Mouse (Mus musculus) CH12.LX (cell line): ENCODE measurements around the gene Prrx2. TPM values are rescaled to one million over a fixed set of nuclear protein-coding genes. Genes with fewer than 3 reads are reported as not detected.

Experiments used
- DNase-seq: peaks from one replicate; pipeline ENCODE4 v3.0.0-alpha.2; 2013; ENCODE audit errors: extremely low read depth
- H3K27ac ChIP-seq: 2 replicates; pipeline ENCODE4 v1.5.1; 2012; ENCODE audit warnings: low read depth, mild to moderate bottlenecking, control low read depth, moderate library complexity; ENCODE audit not compliant: insufficient read depth
- H3K27me3 ChIP-seq: replicated peaks from 2 replicates; pipeline ENCODE3; 2012; ENCODE audit warnings: inconsistent platforms
- H3K36me3 ChIP-seq, 2 experiments: replicated peaks in 1 of 2; 2 replicates each; pipeline versions ENCODE3 to v1.6.1; 2012; ENCODE audit warnings: inconsistent platforms in 1 of 2, low read length in 1 of 2, mild to moderate bottlenecking in 1 of 2, mixed read lengths in 1 of 2, moderate library complexity in 1 of 2; ENCODE audit not compliant: control insufficient read depth in 1 of 2, insufficient read depth in 1 of 2
- H3K4me1 ChIP-seq, 2 experiments: 2 replicates each; pipeline ENCODE4 v1.6.1; 2012; ENCODE audit warnings: inconsistent platforms in 1 of 2, moderate library complexity in 1 of 2; ENCODE audit not compliant: insufficient read depth in 2 of 2, control insufficient read depth in 1 of 2
- H3K4me2 ChIP-seq: 2 replicates; pipeline ENCODE4 v1.6.1; 2012; ENCODE audit warnings: low read depth, mild to moderate bottlenecking, control low read depth; ENCODE audit not compliant: poor library complexity, insufficient read depth, severe bottlenecking
- H3K4me3 ChIP-seq, 3 experiments: fragments of 150-350 bp in 1 of 3; sonication (generic) in 1 of 3; replicated peaks in 1 of 3; 2 replicates each; pipeline versions ENCODE3 to v1.5.1; 2011 to 2012; ENCODE audit warnings: low read depth in 2 of 3, low read length in 2 of 3, mild to moderate bottlenecking in 2 of 3, moderate library complexity in 2 of 3, control low read depth in 1 of 3, improper control_type of control experiment in 1 of 3, inconsistent platforms in 1 of 3, mixed read lengths in 1 of 3; ENCODE audit not compliant: poor library complexity in 1 of 3
- H3K79me2 ChIP-seq: replicated peaks from 2 replicates; pipeline ENCODE4 v1.6.1; 2012; ENCODE audit warnings: mild to moderate bottlenecking, moderate library complexity; ENCODE audit not compliant: control insufficient read depth, poor library complexity, insufficient read depth, severe bottlenecking; ENCODE audit errors: extremely low read depth
- H3K9ac ChIP-seq: 2 replicates; pipeline ENCODE4 v1.6.1; 2012; ENCODE audit warnings: low read depth, mild to moderate bottlenecking, control low read depth, moderate library complexity; ENCODE audit not compliant: insufficient read depth
- H3K9me3 ChIP-seq: replicated peaks from 2 replicates; pipeline ENCODE3; 2012; ENCODE audit warnings: low read length, inconsistent platforms, mixed read lengths
- CTCF ChIP-seq, 2 experiments: IDR thresholded peaks in 1 of 2; conservative IDR thresholded peaks in 1 of 2; 2 replicates each; pipeline ENCODE4 v1.5.1; 2011 to 2012; ENCODE audit warnings: low read depth in 2 of 2, low read length in 2 of 2, improper control_type of control experiment in 1 of 2, inconsistent platforms in 1 of 2, mild to moderate bottlenecking in 1 of 2, moderate library complexity in 1 of 2
- ETS1 ChIP-seq: conservative IDR thresholded peaks from 2 replicates; pipeline ENCODE4 v1.6.1; 2012; ENCODE audit warnings: low read depth, mild to moderate bottlenecking, inconsistent platforms, low read length, improper control_type of control experiment, moderate library complexity
- HCFC1 ChIP-seq: IDR thresholded peaks from 2 replicates; pipeline ENCODE4 v1.6.1; 2012; ENCODE audit warnings: low read depth, mild to moderate bottlenecking, inconsistent platforms, low read length, improper control_type of control experiment
- KAT2A ChIP-seq: IDR thresholded peaks from 2 replicates; pipeline ENCODE4 v1.6.1; 2012; ENCODE audit warnings: low read length, improper control_type of control experiment, inconsistent platforms; ENCODE audit not compliant: insufficient replicate concordance
- MXI1 ChIP-seq: IDR thresholded peaks from 2 replicates; pipeline ENCODE4 v1.6.1; 2011; ENCODE audit warnings: mild to moderate bottlenecking, low read depth, low read length, improper control_type of control experiment
- NELFE ChIP-seq: IDR thresholded peaks from 2 replicates; pipeline ENCODE4 v1.6.1; 2011; ENCODE audit warnings: low read depth, low read length, improper control_type of control experiment
- POLR2AphosphoS2 ChIP-seq: IDR thresholded peaks from 2 replicates; pipeline ENCODE4 v1.6.1; 2011; ENCODE audit warnings: low read depth, low read length, improper control_type of control experiment
- RAD21 ChIP-seq: IDR thresholded peaks from 2 replicates; pipeline ENCODE4 v1.6.1; 2011; ENCODE audit warnings: low read depth, mild to moderate bottlenecking, low read length, improper control_type of control experiment, moderate library complexity
- UBTF ChIP-seq: IDR thresholded peaks from 2 replicates; pipeline ENCODE4 v1.6.1; 2012; ENCODE audit warnings: low read depth, mild to moderate bottlenecking, inconsistent platforms, low read length, improper control_type of control experiment, moderate library complexity
- ZMIZ1 ChIP-seq: IDR thresholded peaks from 2 replicates; pipeline ENCODE4 v1.6.1; 2012; ENCODE audit warnings: low read depth, mild to moderate bottlenecking, inconsistent platforms, low read length, improper control_type of control experiment
- dilution Hi-C: fragments of 300-500 bp; cut with MboI; formaldehyde crosslinking; loops from 2 replicates; pipeline ENCODE4 v1.14.3; 2020; ENCODE audit warnings: low sequenced_read_pairs; ENCODE audit not compliant: extremely low pct_unique_long_range_greater_than_20kb, extremely low pct_ligation_motif_present
- in situ Hi-C: fragments of 300-500 bp; cut with MboI; formaldehyde crosslinking; loops from 3 replicates; pipeline ENCODE4 v1.14.3; 2019; ENCODE audit warnings: low sequenced_read_pairs, low pct_ligation_motif_present, low pct_unique_long_range_greater_than_20kb, mixed read lengths
- polyA plus RNA-seq: library from polyadenylated mRNA; unstranded; fragments of >175 nt; gene quantifications from 2 replicates; pipeline ENCODE4 v1.2.1, GENCODE M21; 2012; ENCODE audit warnings: low read depth; ENCODE audit not compliant: insufficient read length
- total RNA-seq, 2 experiments: library from RNA; depleted of rRNA; stranded (reverse); fragments of 300-350 nt in 1 of 2; fragments of >200 nt in 1 of 2; gene quantifications; 2 replicates each; pipeline ENCODE4 v1.2.3; 2012 to 2014

The Prrx2 gene
- total and polyA plus RNA-seq, 3 experiments = not detected

- no peak overlapping the region for H3K4me3 ChIP-seq
- TF ChIP-seq POLR2AphosphoS2 = no peak
- TF ChIP-seq CTCF (conservative IDR thresholded peaks at IDR 0.05 in 1 of 2, IDR thresholded peaks at IDR 0.05 in 1 of 2; ENCODE audit: low read depth in 2 of 2, low read length in 2 of 2) = no peak
- no peak for TF ChIP-seq MXI1
- TF ChIP-seq, all 38 proteins: peak for 0
- dilution Hi-C loops = no loop called here
- H3K79me2 ChIP-seq = no peaks in the 10 kb centered on the region
- peaks cover 4 to 6% of the 10 kb centered on the region in 2 experiments; a peak in 2 of 4 replicates for H3K4me1 ChIP-seq
- no peaks in the 10 kb centered on the region for H3K36me3 ChIP-seq
- H3K27ac ChIP-seq = no peak overlapping the region
- no peak for DNase-seq
- peaks cover 91% of the 10 kb centered on the region for H3K27me3 ChIP-seq
- H3K4me2 ChIP-seq = no peak overlapping the region
- in situ Hi-C loops = no loop called here
- H3K9me3 ChIP-seq = no peaks in the 10 kb centered on the region
- no peak overlapping the region for H3K9ac ChIP-seq
Measured at GRCm38 (mm10) chr2:30852771-30853313, 18.1 kb downstream of the Prrx2 start.

DNA sequence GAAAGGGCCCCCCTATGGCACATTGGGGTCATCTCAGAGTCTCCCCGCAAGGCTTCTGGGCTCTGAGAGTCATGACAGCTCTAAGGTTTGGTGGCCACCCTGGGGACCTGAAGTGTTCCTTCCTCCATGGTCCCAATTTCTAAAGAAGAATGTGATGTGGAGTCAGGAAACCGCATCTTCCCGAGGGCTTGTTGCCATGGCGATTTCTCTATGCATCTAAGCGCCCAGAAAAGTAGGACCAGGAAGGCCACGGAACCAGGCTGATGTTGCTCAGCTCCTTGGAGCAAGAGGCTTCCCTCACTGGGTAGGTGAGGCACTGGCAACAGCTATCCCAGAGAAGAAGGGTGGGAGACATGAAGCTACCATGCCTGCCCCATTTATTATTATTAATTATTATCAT lies 22.3 kb downstream of the Prrx2 start:
- in situ Hi-C loops (no loop called here), dilution Hi-C loops (no loop called here)
- Histone ChIP-seq H3K9ac (no peak overlapping the region), H3K4me2 (no peak overlapping the region), H3K9me3 (no peaks in the 10 kb centered on the region), H3K27ac (no peak overlapping the region), H3K27me3 (peaks cover 85% of the 10 kb centered on the region), H3K4me3 (no peak overlapping the region), H3K79me2 (no peaks in the 10 kb centered on the region), H3K4me1 (peaks cover 9 to 18% of the 10 kb centered on the region in 2 experiments), H3K36me3 (no peaks in the 10 kb centered on the region)
- TF ChIP-seq ETS1 (no peak), NELFE (no peak), RAD21 (no peak), MXI1 (no peak), UBTF (no peak), POLR2AphosphoS2 (no peak), KAT2A (no peak), HCFC1 (no peak)
- DNase-seq = no peak

DNA sequence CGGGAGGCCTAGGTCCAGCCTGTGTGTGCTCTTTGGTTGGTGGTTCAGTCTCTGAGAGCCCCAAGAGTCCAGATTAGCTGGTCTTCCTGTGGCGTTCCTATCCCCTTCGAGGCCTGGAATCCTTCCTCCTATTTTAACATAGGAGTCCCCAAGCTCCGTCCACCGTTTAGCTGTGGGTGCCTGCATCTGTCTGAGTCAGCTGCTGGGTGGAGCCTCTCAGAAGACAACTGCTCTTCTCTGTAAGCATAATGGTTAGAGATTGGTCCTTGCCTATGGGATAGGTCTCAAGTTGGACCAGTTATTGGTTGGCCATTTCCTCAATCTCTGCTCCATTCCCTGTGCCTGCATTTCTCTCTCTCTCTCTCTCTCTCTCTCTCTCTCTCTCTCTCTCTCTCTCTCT lies 25.0 kb downstream of the Prrx2 start:
- Histone ChIP-seq H3K4me2 (no peak overlapping the region), H3K27me3 (peaks cover 84% of the 10 kb centered on the region)
- TF ChIP-seq ZMIZ1 = no peak
- TF ChIP-seq, all 38 proteins: peak for 0
- DNase-seq = no peak
- Histone ChIP-seq H3K4me1 (peaks cover 2 to 14% of the 10 kb centered on the region in 2 experiments), H3K9ac (no peak overlapping the region), H3K4me3 (no peak overlapping the region), H3K36me3 (no peaks in the 10 kb centered on the region), H3K9me3 (no peaks in the 10 kb centered on the region), H3K27ac (no peak overlapping the region), H3K79me2 (no peaks in the 10 kb centered on the region)
- in situ Hi-C loops = no loop called here
- dilution Hi-C loops = no loop called here
